16 mouse cellular contexts compared by ENCODE assay signal in the genomic region with DNA sequence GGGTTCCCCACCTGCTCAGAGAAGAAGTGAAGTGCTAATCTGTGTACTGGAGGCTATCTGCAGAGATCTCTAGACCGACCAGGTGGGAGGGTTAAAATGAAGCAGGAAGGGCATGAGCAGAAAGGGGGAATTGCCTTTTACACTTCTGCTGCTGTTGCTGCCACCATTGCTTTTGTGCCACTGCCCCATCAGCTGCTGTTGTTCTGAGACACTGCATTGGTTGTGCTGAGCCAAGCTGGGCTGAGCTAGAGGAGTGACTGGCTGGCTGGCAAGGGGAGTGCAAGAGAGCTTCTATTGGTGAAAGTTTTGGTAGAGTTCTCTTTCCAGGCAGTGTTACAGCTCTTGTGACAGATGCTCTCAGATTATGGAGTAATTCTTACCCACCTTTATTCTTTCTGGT. TPM values are rescaled to one million over a fixed set of nuclear protein-coding genes. Genes with fewer than 3 reads are reported as not detected.
A peak's percentile ranks its signal among the peaks of the same experiment; 100 is the strongest.
DNase-seq lines count a peak whose midpoint lies in the region.
"Had no signal": no experiment of that assay in that cellular context is flagged by ENCODE, and none has a peak within 500 bp of the region (broad histone marks: within the 10 kb centered on the region; RNA-seq: fewer than 3 reads in every experiment).

No protein-coding gene starts in this region.

- peaks cover 6% of the 10 kb centered on the region; the same call in 1 of the 2 replicates for H3K9me3 ChIP-seq in heart, embryonic 10.5 days

- intact Hi-C loops in heart, postnatal 14 days (cut with DNase I) = no loop called here
- intact Hi-C loops in heart, postnatal 36 days (cut with DNase I) = no loop called here

- no peak overlapping the region for H3K4me3 ChIP-seq in heart, embryonic 10.5 days

- no peaks in the 10 kb centered on the region for H3K4me1 ChIP-seq in heart, embryonic 10.5 days

- H3K36me3 ChIP-seq in heart, embryonic 10.5 days = no peaks in the 10 kb centered on the region
- H3K36me3 ChIP-seq: G1E had no signal

- no peak overlapping the region for H3K27ac ChIP-seq in heart, embryonic 10.5 days

- 74% methylated on average over 1 of the region's 1 CpGs for WGBS in heart, embryonic 10.5 days

- peak; percentile 64 for DNase-seq in heart, adult 11 months
- no peak for DNase-seq in heart, postnatal 14 days
- peak; percentile 61 for DNase-seq in heart, embryonic 10.5 days (ENCODE audit: low spot score)
- DNase-seq in heart, postnatal 36 days = no peak
- DNase-seq: adrenal gland, adult 2 months; adrenal gland, adult 8-10 months; adrenal gland, postnatal 10 days; adrenal gland, postnatal 14 days; adrenal gland, postnatal 25 days; adrenal gland, postnatal 36 days; B cell, adult 2 months; cerebellum, adult 11 months; cerebellum, adult 11-12 months; cerebellum, adult 18-20 months had no signal

- H3K27me3 ChIP-seq in heart, embryonic 10.5 days (ENCODE audit: insufficient read depth, poor library complexity, severe bottlenecking) = no peaks in the 10 kb centered on the region
- H3K27me3 ChIP-seq: Patski had no signal

RNA-seq across cellular contexts. Expression of a gene that starts 13.6 kb away (rescaled TPM):
- 100 to 1,000 TPM; 128 to 133 TPM for total RNA-seq in heart, postnatal 14 days (2021)
- 111 TPM in 2 replicates for polyA plus RNA-seq in heart, embryonic 10.5 days (2016; fragmentation: Nextera tagmentation; extraction: Ambion mirVana)
- 100 to 1,000 TPM; 131 TPM for total RNA-seq in heart, postnatal 36 days (2021)

Comparison
In these comparisons a context has a peak if more than half of its experiments do, and no peak if none do; other contexts are left out.
1. DNase-seq: peak in heart, adult 11 months (single experiment) and heart, embryonic 10.5 days (single experiment); none in heart, postnatal 14 days (0 of 2) and heart, postnatal 36 days (0 of 2).